Mouse (Mus musculus): Measurements from ENCODE around the gene Prl8a9.

The Prl8a9 gene

DNA sequence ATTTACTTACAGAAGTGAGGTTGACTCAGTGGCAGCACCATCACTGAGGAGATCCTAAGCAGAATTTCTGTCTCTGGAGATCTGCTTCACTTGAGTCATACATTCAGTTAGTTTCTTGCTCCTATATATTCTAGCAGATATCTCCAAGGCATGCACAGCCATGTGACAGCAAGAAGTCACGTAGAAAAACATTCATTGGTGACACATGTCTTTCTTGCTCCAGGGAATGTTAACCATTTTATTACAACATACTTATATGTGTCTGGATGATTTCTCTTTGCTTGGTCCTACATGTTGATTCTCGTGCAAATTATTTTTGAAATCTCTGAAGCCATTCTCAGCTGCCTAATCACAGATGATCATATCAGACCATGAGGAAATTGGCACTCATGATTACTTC lies at the start of gene Prl8a9:
TSS of gene Prl8a9 (minus strand) at position 101 of the 400 bp plus-strand sequence.
- no peak for DNase-seq (ENCODE audit: low spot score)

DNA sequence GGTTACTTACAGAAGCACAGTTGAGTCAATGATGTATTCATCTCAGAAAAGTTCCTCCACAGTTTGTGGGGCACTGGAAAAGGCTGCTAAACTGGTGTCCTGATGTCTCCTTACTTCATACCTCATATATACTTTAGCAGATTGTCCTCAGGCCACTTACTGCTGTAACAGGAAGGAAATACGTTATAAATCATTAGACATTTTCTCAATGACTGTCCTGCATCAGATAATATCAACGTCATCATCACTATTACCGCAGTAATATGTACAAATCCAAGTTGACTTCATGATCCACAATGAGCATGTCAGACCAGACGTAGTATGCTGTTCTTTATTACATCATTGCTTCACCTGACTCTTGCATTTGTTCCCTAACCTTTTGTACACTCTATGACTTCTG lies 46.1 kb upstream of the Prl8a9 start, which contains the start of gene Prl7b1:
TSS of gene Prl7b1 (minus strand) at position 101 of the 400 bp plus-strand sequence.
- no peak for DNase-seq (ENCODE audit: low spot score)

DNA sequence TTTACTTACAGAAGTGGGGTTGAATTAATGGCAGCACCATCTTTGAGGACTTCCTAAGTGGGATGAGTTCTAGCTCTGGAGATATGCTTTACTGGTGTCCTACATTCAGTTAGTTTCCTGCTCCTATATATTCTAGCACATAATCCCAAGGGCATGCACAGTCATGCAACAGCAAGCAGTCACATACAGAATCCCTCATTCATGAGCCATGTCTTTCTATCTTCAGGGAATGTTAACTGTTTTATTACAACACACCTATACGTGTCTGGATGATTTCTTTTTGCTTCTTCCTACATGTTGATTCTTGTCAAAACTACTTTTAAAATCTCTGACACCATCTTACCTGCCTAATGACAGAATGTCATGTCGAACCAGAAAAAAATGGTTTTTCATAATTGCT lies 17.7 kb upstream of the Prl8a9 start, which contains the start of gene Prl8a1:
TSS of gene Prl8a1 (minus strand) at position 101 of the 400 bp plus-strand sequence.
- no peak for DNase-seq (ENCODE audit: low spot score)

DNA sequence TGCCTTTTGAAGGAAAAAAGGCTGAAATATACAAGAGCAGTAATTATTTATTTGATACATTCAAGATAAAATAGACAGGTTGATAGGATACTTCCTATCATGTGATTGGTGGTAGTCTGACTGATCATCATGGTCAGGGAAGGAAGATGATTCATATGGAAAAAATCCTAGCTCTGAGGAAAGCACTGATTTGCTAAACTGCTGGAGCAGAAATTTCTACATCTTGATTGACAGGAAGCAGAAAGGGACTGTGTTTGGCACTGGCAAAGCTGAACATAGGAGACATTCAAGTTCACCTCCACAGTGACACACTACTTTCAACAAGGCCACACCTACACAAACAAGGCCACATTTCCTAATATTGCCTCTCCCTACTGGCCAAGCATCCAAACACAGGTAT lies 11.1 kb downstream of the Prl8a9 start:
- no peak for DNase-seq (ENCODE audit: low spot score)

DNA sequence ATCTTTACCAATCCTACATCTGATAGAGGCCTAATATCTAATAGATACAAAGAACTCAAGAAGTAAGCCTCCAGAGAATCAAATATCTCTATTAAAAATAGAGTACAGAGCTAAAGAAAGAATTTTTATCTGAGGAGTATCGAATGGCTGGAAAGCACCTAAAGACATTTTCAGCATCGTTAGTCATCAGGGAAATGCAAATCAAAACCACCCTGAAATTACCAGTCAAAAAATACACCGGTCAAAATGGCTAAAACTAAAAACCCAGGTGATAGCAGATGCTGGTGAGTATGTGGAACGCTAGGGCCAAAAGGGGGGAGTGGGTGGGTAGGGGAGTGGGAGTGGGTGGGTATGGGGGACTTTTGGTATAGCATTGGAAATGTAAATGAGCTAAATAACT lies 41.2 kb downstream of the Prl8a9 start:
- no peak for DNase-seq (ENCODE audit: low spot score)

DNA sequence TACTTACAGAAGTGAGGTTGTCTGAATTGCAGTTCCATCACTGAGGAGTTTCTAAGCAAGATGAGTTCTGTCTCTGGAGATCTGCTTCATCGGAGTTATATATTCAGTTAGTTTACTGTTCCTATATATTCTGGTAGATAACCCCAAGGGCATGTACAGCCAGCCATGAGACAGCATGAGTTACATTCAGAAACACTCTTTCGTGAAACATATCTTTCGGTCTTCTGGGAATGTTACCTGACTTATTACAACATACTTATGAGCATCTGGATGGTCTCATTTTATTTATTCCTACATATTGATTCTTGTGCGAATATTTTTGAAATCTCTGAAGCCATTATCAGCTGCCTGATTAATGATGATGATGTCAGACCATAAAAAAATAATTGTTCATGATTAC lies 51.3 kb downstream of the Prl8a9 start, which contains the start of gene Prl8a8:
TSS of gene Prl8a8 (minus strand) at position 101 of the 400 bp plus-strand sequence.
- DNase-seq (ENCODE audit: low spot score): no peak

Measured in layer of hippocampus, adult 11-12 months (tissue).